Mouse (Mus musculus) hindbrain, embryonic 14.5 days (tissue): Measurements from ENCODE around the gene Myh6. TPM values are rescaled to one million over a fixed set of nuclear protein-coding genes. Genes with fewer than 3 reads are reported as not detected.

Experiments used
- ATAC-seq: fragments of 200-750 bp; cut with Nextera tagmentation; 2 replicates; pipeline ENCODE4 v1.8.0; 2017; ENCODE audit warnings: moderate number of reproducible peaks, mild to moderate bottlenecking, moderate TSS enrichment, moderate library complexity; ENCODE audit not compliant: low FRiP score
- DNase-seq: peaks from one replicate; pipeline ENCODE4 v3.0.0-alpha.2; 2015; ENCODE audit warnings: low spot score
- H3K27ac ChIP-seq: fragments of 300-500 bp; sonication (generic); 2 replicates; pipeline ENCODE4 v1.5.1; 2014; ENCODE audit warnings: mild to moderate bottlenecking, moderate library complexity
- H3K27me3 ChIP-seq: fragments of 300-500 bp; sonication (generic); 2 replicates; pipeline ENCODE4 v1.6.1; 2014; ENCODE audit warnings: mild to moderate bottlenecking, low read length, mixed read lengths; ENCODE audit not compliant: control insufficient read depth, insufficient read depth
- H3K36me3 ChIP-seq: fragments of 300-500 bp; sonication (generic); replicated peaks from 2 replicates; pipeline ENCODE4 v1.6.1; 2014; ENCODE audit not compliant: control insufficient read depth, insufficient read depth
- H3K4me1 ChIP-seq: fragments of 300-500 bp; sonication (generic); replicated peaks from 2 replicates; pipeline ENCODE4 v1.6.1; 2014; ENCODE audit warnings: antibody characterized with exemption, low read length, mixed read lengths; ENCODE audit not compliant: control insufficient read depth, insufficient read depth
- H3K4me2 ChIP-seq: fragments of 300-500 bp; sonication (generic); replicated peaks from 2 replicates; pipeline ENCODE4 v1.6.1; 2014; ENCODE audit warnings: mild to moderate bottlenecking, moderate library complexity
- H3K4me3 ChIP-seq: fragments of 300-500 bp; sonication (generic); replicated peaks from 2 replicates; pipeline ENCODE4 v1.5.1; 2014; ENCODE audit warnings: mild to moderate bottlenecking, low read length
- H3K9ac ChIP-seq: fragments of 300-500 bp; sonication (generic); 2 replicates; pipeline ENCODE4 v1.6.1; 2014
- H3K9me3 ChIP-seq: fragments of 300-500 bp; sonication (generic); 2 replicates; pipeline ENCODE4 v1.6.1; 2016; ENCODE audit warnings: low read length; ENCODE audit not compliant: control insufficient read depth
- WGBS: fragments of 180-500 bp; shearing (Covaris S2); extraction: QIAGEN DNeasy Blood & Tissue Kit; methylation state at CpG from one replicate; pipeline ENCODE4 v1.1.7; 2014; 5-methylcytosine and 5-hydroxymethylcytosine counted together
- microRNA counts: library from miRNA; unstranded; fragments of <30 nt; microRNA quantifications from one replicate; lab custom pipeline; 2016
- microRNA-seq: library from miRNA; unstranded; fragments of <30 nt; microRNA quantifications from one replicate; pipeline ENCODE4, GENCODE M21; 2016
- polyA plus RNA-seq: library from polyadenylated mRNA; unstranded; fragments of >200 nt; fragmentation: Nextera tagmentation; extraction: Ambion mirVana; gene quantifications from 2 replicates; pipeline ENCODE4 v1.2.1, GENCODE M21; 2014

The Myh6 gene
- polyA plus RNA-seq, 1 experiment from 2014 or later = 2.1 TPM

- H3K4me3 ChIP-seq = peak within 1 kb of the TSS; percentile 28
These were observed 74.5 kb downstream of the Myh6 start, which contains the start of gene Pabpn1 for GRCm38 (mm10) chr14:54892200-54892599. Gene Pabpn1, plus strand, starts transcription at chr14:54892500.

More at GRCm38 (mm10) chr14:54892200-54892599, 74.5 kb downstream of the Myh6 start, which contains the start of gene Pabpn1:
- DNase-seq (no peak), ATAC-seq (no peak)
- Histone ChIP-seq H3K9me3 (no peaks in the 10 kb centered on the region), H3K9ac (peak within 1 kb of the TSS; percentile 6; the same call in 1 of the 2 replicates), H3K27me3 (no peaks in the 10 kb centered on the region), H3K4me1 (peaks cover 17% of the 10 kb centered on the region), H3K27ac (peak within 1 kb of the TSS; percentile 72), H3K36me3 (peaks cover 22% of the 10 kb centered on the region), H3K4me2 (peak within 1 kb of the TSS; percentile 45)
- WGBS = 99% methylated on average over 3 of the region's 3 CpGs

MicroRNA genes within 50 kb of the gene (microRNA counts, 519-probe panel; counts per million panel counts)
- microRNA mmu-miR-208a (lab: Ali Mortazavi, UCI) (not detected), microRNA mmu-miR-208b (lab: Ali Mortazavi, UCI) (not detected)

Small RNA genes lying within 50 kb of the gene (microRNA-seq; reads per million reads assigned to microRNA genes)
- gene Mir208a (0.65 reads per million), gene Mir208b (4.7 reads per million, percentile 21 among the genes with 10 or more reads in this experiment)

Other genes starting within 250 kb of the Myh6 start
- 9.8 and 10.7 TPM in 2 replicates for gene Slc7a8, start 185.0 kb downstream of the Myh6 start, polyA plus RNA-seq
- not detected in 2 replicates for gene Rnf212b, start 152.8 kb downstream of the Myh6 start, polyA plus RNA-seq
- 10.7 and 10.8 TPM in 2 replicates for gene Homez, start 96.0 kb downstream of the Myh6 start, polyA plus RNA-seq
- gene Ppp1r3e, start 89.4 kb downstream of the Myh6 start, polyA plus RNA-seq = 5.0 and 5.7 TPM in 2 replicates
- gene Bcl2l2, start 83.5 kb downstream of the Myh6 start, polyA plus RNA-seq = 5.2 and 5.3 TPM in 2 replicates
- not detected in 2 replicates for gene Gm20521, start 83.5 kb downstream of the Myh6 start, polyA plus RNA-seq
- gene Pabpn1, start 74.4 kb downstream of the Myh6 start, polyA plus RNA-seq = 141 and 159 TPM in 2 replicates
- 136 and 142 TPM in 2 replicates for gene Slc22a17, start 53.8 kb downstream of the Myh6 start, polyA plus RNA-seq
- gene Efs, start 40.8 kb downstream of the Myh6 start, polyA plus RNA-seq = 15.4 and 15.6 TPM in 2 replicates
- 0.72 and 0.74 TPM in 2 replicates for gene Il25, start 34.2 kb downstream of the Myh6 start, polyA plus RNA-seq
- gene Cmtm5, start 30.7 kb downstream of the Myh6 start, polyA plus RNA-seq = 11.3 and 11.4 TPM in 2 replicates
- gene Gm17428, start 10.0 kb upstream of the Myh6 start, polyA plus RNA-seq = not detected in 2 replicates
- 5.6 and 6.7 TPM in 2 replicates for gene Myh7, start 27.7 kb upstream of the Myh6 start, polyA plus RNA-seq
- gene Ngdn, start 48.5 kb upstream of the Myh6 start, polyA plus RNA-seq = 42.6 and 43.1 TPM in 2 replicates
- 17.8 and 21.5 TPM in 2 replicates for gene Zfhx2, start 125.4 kb upstream of the Myh6 start, polyA plus RNA-seq
- gene Thtpa, start 127.9 kb upstream of the Myh6 start, polyA plus RNA-seq = 30.4 and 30.7 TPM in 2 replicates
- gene Ap1g2, start 139.7 kb upstream of the Myh6 start, polyA plus RNA-seq = 6.3 and 8.6 TPM in 2 replicates
- 35.4 and 42.7 TPM in 2 replicates for gene Jph4, start 150.0 kb upstream of the Myh6 start, polyA plus RNA-seq